Mouse (Mus musculus) neural tube, embryonic 15.5 days (tissue): ENCODE measurements around the gene Esyt1. TPM values are rescaled to one million over a fixed set of nuclear protein-coding genes. Genes with fewer than 3 reads are reported as not detected.
A peak's percentile ranks its signal among the peaks of the same experiment; 100 is the strongest.

Source experiments
- ATAC-seq: fragments of 200-750 bp; cut with Nextera tagmentation; 2 replicates; pipeline ENCODE4 v1.8.0; 2017; ENCODE audit warnings: mild to moderate bottlenecking, moderate TSS enrichment, moderate library complexity; ENCODE audit not compliant: low FRiP score
- H3K27ac ChIP-seq: fragments of 300-500 bp; sonication (generic); replicated peaks from 2 replicates; pipeline ENCODE4 v1.5.1; 2015; ENCODE audit warnings: mild to moderate bottlenecking, inconsistent platforms
- H3K27me3 ChIP-seq: fragments of 300-500 bp; sonication (generic); replicated peaks from 2 replicates; pipeline ENCODE4 v1.6.1; 2015; ENCODE audit warnings: inconsistent platforms
- H3K36me3 ChIP-seq: fragments of 300-500 bp; sonication (generic); 2 replicates; pipeline ENCODE4 v1.6.1; 2015; ENCODE audit warnings: inconsistent platforms
- H3K4me1 ChIP-seq: fragments of 300-500 bp; sonication (generic); 2 replicates; pipeline ENCODE4 v1.6.1; 2015; ENCODE audit warnings: inconsistent platforms
- H3K4me2 ChIP-seq: fragments of 300-500 bp; sonication (generic); 2 replicates; pipeline ENCODE4 v1.6.1; 2015; ENCODE audit warnings: inconsistent platforms, mild to moderate bottlenecking, moderate library complexity
- H3K4me3 ChIP-seq: fragments of 300-500 bp; sonication (generic); replicated peaks from 2 replicates; pipeline ENCODE4 v1.5.1; 2015; ENCODE audit warnings: mild to moderate bottlenecking, inconsistent platforms
- H3K9ac ChIP-seq: fragments of 300-500 bp; sonication (generic); replicated peaks from 2 replicates; pipeline ENCODE4 v1.6.1; 2015; ENCODE audit warnings: mild to moderate bottlenecking, inconsistent platforms
- H3K9me3 ChIP-seq: fragments of 300-500 bp; sonication (generic); replicated peaks from 2 replicates; pipeline ENCODE4 v1.6.1; 2016; ENCODE audit warnings: inconsistent platforms
- WGBS: fragments of 180-500 bp; shearing (Covaris S2); methylation state at CpG from one replicate; pipeline ENCODE4 v1.1.7; 2015; ENCODE audit warnings: mixed read lengths; 5-methylcytosine and 5-hydroxymethylcytosine counted together
- microRNA-seq: library from miRNA; unstranded; fragments of <30 nt; microRNA quantifications from one replicate; pipeline ENCODE4, GENCODE M21; 2017
- polyA plus RNA-seq: library from polyadenylated mRNA; unstranded; fragments of >200 nt; fragmentation: Nextera tagmentation; extraction: Ambion mirVana; gene quantifications from 2 replicates; pipeline ENCODE4 v1.2.1, GENCODE M21; 2015

The Esyt1 gene
- polyA plus RNA-seq, 1 experiment from 2014 or later, result 20.7 TPM

GRCm38 (mm10) chr10:128460270-128460630 is 65.4 kb downstream of the Esyt1 start:
- H3K4me2 ChIP-seq, result peak overlapping the region; percentile 83
- H3K36me3 ChIP-seq, result peaks cover 38% of the 10 kb centered on the region
- no peaks in the 10 kb centered on the region for H3K9me3 ChIP-seq
- peaks cover 20% of the 10 kb centered on the region for H3K4me1 ChIP-seq
- under 1% methylated on average over 5 of the region's 5 CpGs for WGBS
- H3K27me3 ChIP-seq, result no peaks in the 10 kb centered on the region
- peak overlapping the region; percentile 94 for H3K9ac ChIP-seq
- H3K27ac ChIP-seq, result peak overlapping the region; percentile 96
- no peak for ATAC-seq
- peak overlapping the region; percentile 70 for H3K4me3 ChIP-seq

Small RNA genes within 50 kb of the gene (microRNA-seq; reads per million reads assigned to microRNA genes)
- not detected for gene Gm47275
- gene Mir6916, result not detected

Other genes starting within 250 kb of the Esyt1 start
- gene Il23a, start 227.1 kb downstream of the Esyt1 start, polyA plus RNA-seq, result 0.32 and 0.37 TPM in 2 replicates
- gene Pan2, start 222.5 kb downstream of the Esyt1 start, polyA plus RNA-seq, result 17.4 and 20.7 TPM in 2 replicates
- gene Cnpy2, start 203.4 kb downstream of the Esyt1 start, polyA plus RNA-seq, result 201 and 221 TPM in 2 replicates
- 268 and 273 TPM in 2 replicates for gene Cs, start 188.1 kb downstream of the Esyt1 start, polyA plus RNA-seq
- 34.6 and 40.8 TPM in 2 replicates for gene Coq10a, start 156.9 kb downstream of the Esyt1 start, polyA plus RNA-seq
- gene Ankrd52, start 148.8 kb downstream of the Esyt1 start, polyA plus RNA-seq, result 11.2 and 13.1 TPM in 2 replicates
- gene Slc39a5, start 124.6 kb downstream of the Esyt1 start, polyA plus RNA-seq, result 0.68 and 4.4 TPM in 2 replicates
- gene Nabp2, start 114.4 kb downstream of the Esyt1 start, polyA plus RNA-seq, result 128 and 133 TPM in 2 replicates
- 78.3 and 80.5 TPM in 2 replicates for gene Rnf41, start 114.2 kb downstream of the Esyt1 start, polyA plus RNA-seq
- 138 and 149 TPM in 2 replicates for gene Smarcc2, start 66.6 kb downstream of the Esyt1 start, polyA plus RNA-seq
- 999 and 1,090 TPM in 2 replicates for gene Myl6, start 31.7 kb downstream of the Esyt1 start, polyA plus RNA-seq
- gene Myl6b, start 27.2 kb downstream of the Esyt1 start, polyA plus RNA-seq, result 7.0 and 7.7 TPM in 2 replicates
- 16.0 and 16.2 TPM in 2 replicates for gene Zc3h10, start 21.9 kb upstream of the Esyt1 start, polyA plus RNA-seq
- 2,372 and 2,481 TPM in 2 replicates for gene Rpl41, start 23.4 kb upstream of the Esyt1 start, polyA plus RNA-seq
- gene Pa2g4, start 40.1 kb upstream of the Esyt1 start, polyA plus RNA-seq, result 121 and 157 TPM in 2 replicates
- gene Erbb3, start 63.8 kb upstream of the Esyt1 start, polyA plus RNA-seq, result 3.1 and 6.6 TPM in 2 replicates
- 381 and 453 TPM in 2 replicates for gene Rps26, start 100.9 kb upstream of the Esyt1 start, polyA plus RNA-seq
- 15.2 and 17.0 TPM in 2 replicates for gene Ikzf4, start 120.1 kb upstream of the Esyt1 start, polyA plus RNA-seq
- gene Suox, start 148.2 kb upstream of the Esyt1 start, polyA plus RNA-seq, result 15.7 and 17.0 TPM in 2 replicates
- gene Rab5b, start 170.4 kb upstream of the Esyt1 start, polyA plus RNA-seq, result 103 and 108 TPM in 2 replicates
- gene Pmel, start 178.3 kb upstream of the Esyt1 start, polyA plus RNA-seq, result 0.49 and 1.1 TPM in 2 replicates
- gene Cdk2, start 179.2 kb upstream of the Esyt1 start, polyA plus RNA-seq, result 16.1 and 33.7 TPM in 2 replicates
- gene Dgka, start 219.0 kb upstream of the Esyt1 start, polyA plus RNA-seq, result 7.7 and 13.2 TPM in 2 replicates
- 41.7 and 42.7 TPM in 2 replicates for gene Pym1, start 222.0 kb upstream of the Esyt1 start, polyA plus RNA-seq